Mouse (Mus musculus) neutrophil, adult 83 days (primary cell): Measurements from ENCODE around the gene Zscan4-ps3. TPM values are rescaled to one million over a fixed set of nuclear protein-coding genes. Genes with fewer than 3 reads are reported as not detected.

Source experiments
- total RNA-seq, 2 experiments: library from RNA; stranded (reverse); gene quantifications; one replicate each; pipeline ENCODE4 v1.2.4; 2023

The Zscan4-ps3 gene
- not detected for total RNA-seq

GRCm38 (mm10) chr7:11609008-11609407 lies at the start of gene Zscan4-ps3:
Gene Zscan4-ps3 (plus strand): TSS chr7:11609308.

Other genes starting within 250 kb of the Zscan4-ps3 start
- not detected for gene Zscan4f, start 211.4 kb upstream of the Zscan4-ps3 start, total RNA-seq
- not detected for gene Zscan4-ps2, start 95.0 kb upstream of the Zscan4-ps3 start, total RNA-seq
- gene Vmn1r72, start 70.8 kb downstream of the Zscan4-ps3 start, total RNA-seq: under 1 TPM; 0.11 to 0.20 TPM
- not detected for gene Vmn1r73, start 121.0 kb downstream of the Zscan4-ps3 start, total RNA-seq
- not detected for gene Vmn1r74, start 224.7 kb downstream of the Zscan4-ps3 start, total RNA-seq